Mouse (Mus musculus): Measurements from ENCODE around the gene Dnaic2.

Dnaic2 gene

DNA sequence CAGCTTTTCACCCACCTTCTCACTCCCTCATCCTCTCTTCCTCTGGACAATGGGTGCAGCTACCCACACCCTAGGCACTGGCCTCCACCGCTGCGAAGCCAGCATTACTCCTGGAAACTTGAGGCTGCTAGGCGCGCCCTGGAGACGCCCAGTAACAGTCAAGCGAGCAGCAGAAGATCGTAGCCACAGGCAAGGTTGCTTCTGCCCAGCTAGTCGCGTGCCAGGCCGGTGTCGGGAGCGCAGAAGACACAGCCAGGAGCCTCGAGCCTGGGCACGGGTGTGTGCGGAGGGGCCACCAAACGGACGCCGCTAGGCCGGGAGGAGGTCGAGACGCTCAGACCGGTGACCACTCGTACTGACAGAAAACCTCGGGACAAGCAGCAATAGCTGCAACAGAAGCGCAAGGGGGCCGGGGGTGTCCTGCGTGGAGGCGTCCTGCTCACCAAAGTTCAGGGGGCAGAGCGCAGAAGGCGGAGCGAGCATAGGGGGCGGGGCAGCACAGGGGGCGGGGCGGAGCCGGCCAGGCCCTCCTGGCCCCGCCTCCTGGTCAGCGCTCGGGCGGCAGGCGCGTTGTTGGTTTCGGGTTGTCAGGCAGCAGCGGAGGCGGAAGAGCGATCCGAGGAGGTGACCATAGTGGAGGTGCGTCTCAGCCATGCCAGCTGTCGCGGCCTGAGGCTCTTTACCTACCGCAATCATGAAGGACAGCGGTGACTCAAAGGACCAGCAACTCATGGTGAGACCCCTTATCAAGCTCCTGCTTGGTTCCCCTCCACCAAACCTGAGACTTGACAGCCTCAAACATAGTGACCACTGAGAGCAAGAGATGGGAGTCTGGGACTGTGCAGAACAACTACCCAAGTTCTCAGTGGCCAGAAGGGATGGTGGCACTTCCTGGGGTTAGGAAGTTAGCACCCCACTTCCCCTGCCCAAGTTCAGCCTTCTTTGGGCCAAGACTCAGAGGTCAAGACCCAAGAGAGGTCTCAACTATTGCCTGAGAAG is 37.9 kb downstream of the Dnaic2 start, which contains the start of gene Kif19a:
Gene Kif19a, plus strand, starts transcription at position 569 of the 999 bp plus-strand sequence.
- peak; percentile 19 for DNase-seq

DNA sequence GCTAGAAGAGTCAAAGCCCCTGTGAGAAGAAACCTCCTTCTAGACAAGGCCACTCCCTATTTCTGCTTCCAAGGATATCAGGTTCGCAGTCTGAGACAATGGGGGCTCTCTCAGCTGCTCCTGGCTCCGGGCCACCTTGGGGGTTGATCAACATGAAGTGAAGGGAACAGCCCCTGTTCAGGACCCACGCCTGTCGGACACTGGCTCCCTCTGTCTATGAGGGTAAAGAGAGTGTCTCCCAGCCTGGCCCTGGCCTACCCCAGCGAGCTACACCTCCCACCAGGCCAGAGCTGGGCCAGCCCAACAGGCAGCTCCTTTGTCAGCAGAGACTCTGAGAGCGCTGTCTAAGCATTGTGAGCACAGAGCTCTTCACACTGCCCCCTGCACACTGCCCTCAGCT is 42.7 kb downstream of the Dnaic2 start:
- no peak for DNase-seq

DNA sequence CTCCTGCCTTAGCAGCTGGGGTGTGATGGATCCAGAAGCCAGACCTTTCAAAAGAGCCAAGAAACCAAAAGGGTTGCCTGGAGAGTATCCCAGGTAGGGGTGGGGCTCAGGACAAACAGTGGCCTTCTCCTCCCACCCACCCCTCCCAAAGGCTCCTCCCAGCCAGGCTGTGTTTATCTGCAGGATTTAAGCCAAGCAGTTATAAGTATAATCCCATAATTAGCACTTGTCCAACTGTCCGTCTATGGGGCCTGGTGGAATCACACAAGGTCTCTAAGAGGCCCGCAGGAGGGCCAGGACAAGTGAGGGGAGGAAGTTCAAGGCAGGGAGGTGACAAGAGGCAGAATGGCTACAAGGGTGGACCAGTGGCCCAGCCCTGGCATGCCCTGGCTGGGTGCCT is 44.7 kb downstream of the Dnaic2 start:
- no peak for DNase-seq

DNA sequence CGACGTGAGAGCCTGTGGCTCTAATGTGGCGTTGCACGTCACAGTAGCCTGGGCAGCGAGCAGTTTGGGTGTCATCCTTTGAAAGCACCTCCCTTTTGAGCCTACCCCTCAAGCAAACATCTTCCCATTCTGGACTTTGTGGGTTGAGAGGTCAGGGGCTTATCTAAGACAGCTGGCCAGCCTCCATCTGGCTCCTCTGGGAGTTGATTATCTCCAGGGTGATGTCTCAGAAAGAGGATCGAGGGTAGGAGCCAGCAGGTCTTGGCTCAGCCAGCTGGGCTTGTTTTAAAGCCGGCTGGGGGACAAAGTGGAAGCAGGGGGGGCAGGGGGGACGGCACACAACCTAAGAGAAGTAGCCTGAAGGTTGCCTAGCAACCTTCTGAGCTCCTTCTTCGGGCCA is 52.9 kb downstream of the Dnaic2 start:
- DNase-seq: no peak

DNA sequence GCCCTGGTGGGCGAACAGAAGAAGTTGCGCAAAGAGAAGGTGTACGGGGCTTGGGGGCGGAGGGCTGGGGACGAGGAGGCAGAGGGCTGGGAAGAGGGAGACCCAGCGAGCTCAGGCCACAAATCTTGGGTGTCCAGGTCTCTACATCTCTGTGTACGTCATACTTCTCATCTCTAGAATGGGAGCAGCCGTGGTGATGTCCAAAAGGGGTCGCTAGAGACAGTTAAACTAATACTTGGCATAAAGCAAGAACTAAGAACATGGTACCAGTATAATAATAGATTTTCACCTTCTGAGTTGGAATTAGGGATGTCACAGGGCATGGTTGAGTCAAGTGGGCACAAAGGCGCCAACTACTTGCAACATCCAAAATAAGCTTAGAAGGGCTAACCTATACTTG is 58.7 kb downstream of the Dnaic2 start:
- no peak for DNase-seq

DNA sequence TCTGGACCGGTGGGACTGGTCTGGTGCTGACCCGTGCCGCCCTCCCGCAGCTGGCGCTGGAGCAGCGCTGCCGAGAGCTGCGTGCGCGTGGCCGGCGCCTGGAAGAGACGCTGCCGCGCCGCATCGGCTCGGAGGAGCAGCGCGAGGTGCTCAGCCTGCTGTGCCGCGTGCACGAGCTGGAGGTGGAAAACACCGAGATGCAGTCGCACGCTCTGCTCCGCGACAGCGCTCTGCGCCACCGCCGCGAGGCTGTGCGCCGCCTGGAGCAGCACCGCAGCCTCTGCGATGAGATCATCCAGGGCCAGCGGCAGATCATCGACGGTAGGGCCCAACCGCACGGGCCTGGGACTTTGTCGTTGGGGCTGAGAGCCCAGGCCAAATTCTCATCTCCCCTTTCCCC is 59.1 kb downstream of the Dnaic2 start:
- DNase-seq: no peak

DNA sequence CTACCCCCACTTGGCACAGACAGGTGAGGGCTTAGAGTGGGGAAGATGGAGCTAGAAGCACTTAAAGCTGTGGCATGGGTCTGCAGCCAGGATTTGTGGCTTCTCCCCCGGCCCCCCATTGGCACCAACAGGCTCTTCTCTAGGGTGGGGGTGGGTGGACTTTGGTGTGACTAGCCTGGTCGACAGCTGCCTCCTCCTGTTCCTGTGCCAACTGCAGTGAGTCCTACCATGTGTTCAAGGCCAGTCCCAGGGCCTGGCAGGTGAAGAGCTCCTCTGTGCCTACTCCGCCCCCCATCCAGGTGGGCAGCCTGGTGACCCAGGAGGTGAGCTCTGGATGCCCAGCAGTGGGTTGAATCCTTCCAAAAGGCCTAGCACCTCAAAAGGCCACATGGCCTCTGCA is 60.4 kb downstream of the Dnaic2 start:
- DNase-seq: no peak

DNA sequence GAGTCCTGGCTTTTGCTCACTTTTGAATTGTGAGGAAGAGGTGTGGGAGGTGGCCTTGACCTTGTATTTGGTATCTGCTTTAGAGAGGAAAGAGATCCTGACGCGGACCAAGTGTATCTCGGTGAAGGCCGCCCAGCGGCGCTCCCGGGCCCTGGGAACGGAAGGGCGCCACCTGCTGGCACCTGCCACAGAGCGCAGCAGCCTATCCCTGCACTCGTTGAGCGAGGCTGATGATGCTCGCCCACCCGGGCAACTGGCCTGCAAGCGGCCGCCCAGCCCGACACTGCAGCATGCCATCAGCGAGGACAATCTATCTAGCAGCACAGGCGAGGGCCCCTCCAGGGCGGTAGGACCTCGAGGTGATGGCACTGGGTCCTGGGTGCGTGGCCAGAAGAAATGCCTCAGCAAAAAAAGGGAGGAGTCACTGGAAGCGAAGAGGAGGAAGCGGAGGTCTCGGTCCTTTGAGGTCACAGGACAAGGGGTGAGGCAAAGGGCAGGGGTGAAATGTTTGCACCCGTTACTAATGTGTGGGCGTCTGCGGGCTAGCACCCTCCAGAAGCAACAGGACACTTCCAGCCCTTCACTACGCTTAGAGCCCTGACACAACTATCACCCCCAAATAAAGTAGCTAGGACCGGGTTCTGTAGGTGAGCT is 62.0 kb downstream of the Dnaic2 start:
- DNase-seq: peak; percentile 72

DNA sequence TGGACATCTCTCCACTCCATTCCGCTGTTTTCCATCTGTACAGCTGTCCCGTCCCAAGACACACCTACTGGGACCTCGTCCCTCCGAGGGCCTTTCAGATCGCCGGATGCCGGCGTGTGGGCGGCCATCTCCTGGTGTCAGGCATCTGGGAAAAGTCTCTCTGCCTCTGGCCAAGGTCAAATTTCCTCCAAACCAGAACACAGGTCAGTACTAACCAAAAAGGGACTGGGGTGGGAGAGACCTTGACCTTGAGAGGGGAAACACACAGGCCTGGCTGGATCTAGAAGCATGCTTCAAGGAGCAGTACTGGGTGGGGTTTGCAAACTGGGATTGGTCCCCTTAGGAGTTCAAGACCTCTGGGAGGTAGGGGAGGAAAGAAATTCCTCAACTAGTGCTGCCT is 62.5 kb downstream of the Dnaic2 start:
- no peak for DNase-seq

DNA sequence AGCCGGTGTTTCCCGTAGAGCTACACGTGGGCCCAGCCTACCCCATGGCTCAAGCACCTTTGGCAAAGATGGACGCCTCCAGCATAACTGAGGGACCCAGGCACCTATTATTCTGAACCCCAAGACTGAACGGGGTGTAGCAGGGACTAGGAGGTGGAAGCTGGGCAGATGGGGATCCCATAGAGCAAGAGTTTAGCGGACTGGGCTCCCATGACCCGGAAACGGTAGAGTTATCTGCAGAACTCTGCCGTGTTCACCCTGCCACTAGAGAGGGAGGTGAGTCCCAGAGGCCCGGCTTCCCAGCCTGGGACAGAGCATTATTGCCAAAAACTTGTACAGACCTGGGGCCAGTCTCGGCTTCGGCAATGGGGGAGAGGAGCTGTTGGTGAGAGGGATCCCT is 63.0 kb downstream of the Dnaic2 start:
- DNase-seq: no peak

DNA sequence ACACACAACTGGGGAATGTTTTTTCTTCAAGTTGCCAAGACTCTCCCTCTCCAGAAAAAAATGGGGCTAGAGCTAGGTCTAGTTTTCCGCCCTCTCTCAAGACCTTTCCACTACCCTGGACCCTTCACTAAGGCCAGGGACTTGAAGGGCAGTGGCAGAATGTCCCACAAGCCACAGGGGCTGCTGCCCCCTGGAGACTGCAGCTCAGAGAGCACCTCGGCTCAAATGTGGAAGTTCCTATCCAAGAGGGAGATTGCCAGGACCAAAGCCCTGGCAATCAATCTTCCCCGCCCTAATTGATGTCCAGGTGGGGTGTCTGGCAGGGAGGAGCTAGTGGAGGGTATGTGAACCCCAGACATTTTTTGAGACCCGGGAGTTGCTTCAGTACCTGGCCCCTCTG is 63.6 kb downstream of the Dnaic2 start:
- no peak for DNase-seq

DNA sequence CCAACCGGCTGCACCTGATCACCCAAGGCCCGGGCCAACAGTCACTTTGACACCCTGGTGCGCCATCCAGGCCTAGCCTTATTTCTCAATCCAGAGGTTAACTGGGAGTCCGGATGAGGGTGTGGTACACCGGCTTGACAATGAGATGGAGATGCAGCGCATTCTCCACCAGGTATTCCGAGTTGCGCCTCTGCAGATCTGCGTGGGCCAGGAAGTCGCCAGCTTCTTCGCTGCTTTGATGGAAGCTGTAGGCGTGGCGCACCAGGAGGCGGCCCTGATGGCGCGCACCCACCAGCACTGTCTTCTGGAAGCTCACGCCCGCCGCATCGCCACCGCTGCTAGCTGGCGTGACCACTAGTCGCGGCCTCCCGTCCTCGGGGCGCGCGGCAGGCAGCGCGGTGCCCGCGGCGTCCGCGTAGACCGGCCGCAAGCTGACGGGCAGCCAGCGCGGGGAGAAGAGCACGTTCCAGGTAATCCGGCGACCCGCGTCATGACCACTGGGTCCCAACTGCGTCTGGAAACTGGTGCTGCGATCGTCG is 64.2 kb downstream of the Dnaic2 start:
- no peak for DNase-seq

DNA sequence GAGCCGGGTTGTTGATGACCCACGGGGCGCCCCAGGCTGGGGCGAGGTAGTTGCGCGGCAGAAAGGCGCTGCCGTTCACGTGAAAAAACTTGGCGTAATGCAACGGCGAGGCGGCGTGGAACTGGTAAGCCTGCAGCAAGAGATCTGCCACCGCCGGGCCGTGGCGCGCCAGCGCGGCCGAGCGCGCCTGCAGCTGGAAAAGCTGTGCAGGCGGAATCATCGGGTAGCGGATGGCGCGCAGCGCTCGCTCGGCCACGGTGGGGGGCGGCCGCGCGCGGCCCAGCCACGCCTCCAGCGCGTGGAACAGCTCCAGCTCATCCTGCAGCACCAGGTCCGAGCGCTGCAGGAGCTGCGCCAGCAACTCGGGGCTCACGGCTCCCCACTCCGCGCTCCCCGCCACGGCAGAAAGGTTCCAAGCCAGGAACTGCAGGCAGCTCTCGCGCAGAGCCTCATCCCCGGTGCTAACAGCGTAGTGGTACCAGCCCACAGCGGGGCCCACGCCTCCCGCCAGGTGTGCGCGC is 64.7 kb downstream of the Dnaic2 start:
- DNase-seq: no peak

DNA sequence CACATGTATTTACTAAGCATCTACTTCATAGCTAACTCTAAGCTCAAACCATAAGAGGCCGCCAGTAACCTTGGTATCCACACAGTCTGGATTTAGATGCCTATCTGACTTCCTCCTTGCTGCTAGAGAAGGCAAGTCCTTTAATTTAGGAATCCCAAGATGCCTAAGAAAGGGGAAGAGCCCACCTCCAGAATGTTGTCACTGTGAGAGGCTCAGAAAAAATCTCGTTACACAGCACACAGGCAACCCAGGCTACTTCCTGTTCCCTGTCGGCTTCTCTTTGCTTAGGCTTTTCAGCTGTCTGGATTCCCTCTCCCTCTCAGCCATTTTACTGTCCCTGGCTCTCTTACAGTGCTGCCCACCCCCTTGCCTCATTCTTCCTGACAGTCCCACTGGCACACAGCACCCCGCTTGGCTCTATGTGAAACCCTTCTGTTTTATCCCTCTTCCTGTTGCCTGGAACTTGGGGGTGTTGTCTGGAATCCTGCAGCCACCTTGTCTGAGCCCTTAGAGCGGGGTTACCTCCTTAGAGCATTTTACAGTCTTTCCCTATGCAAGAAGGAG is 65.8 kb downstream of the Dnaic2 start:
- DNase-seq: no peak

DNA sequence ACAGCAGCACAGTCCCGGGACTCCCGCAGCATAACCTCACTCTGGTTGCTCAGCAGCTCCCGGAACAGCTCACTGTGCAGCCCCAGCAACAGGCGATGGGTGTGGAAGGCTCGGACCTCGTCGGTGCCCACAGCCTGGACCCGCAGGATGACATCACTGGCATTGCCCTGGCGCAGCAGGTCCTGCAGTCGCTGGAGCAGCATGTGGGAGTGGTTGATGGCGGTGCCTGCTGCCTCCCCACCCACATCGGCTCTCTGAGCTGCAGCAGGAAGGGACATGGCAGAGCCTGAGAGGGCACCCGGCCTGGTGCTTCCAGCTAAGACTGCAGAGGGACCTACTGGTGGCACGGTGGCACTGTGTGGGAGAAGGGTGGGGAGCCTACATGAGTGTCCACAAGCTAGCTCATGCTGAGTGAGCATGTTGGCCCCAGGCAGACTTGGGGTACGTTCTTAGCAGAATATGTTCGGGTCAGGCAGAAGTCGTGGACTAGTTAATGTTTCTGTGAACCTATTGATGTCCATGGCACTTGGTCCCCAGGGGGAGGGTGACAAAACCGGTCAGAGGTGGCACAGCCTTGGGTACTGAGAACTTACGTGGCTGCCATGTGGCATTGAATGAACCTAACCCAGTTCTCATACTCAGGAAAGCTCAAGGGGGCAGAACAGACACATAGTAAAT is 66.8 kb downstream of the Dnaic2 start:
- no peak for DNase-seq

DNA sequence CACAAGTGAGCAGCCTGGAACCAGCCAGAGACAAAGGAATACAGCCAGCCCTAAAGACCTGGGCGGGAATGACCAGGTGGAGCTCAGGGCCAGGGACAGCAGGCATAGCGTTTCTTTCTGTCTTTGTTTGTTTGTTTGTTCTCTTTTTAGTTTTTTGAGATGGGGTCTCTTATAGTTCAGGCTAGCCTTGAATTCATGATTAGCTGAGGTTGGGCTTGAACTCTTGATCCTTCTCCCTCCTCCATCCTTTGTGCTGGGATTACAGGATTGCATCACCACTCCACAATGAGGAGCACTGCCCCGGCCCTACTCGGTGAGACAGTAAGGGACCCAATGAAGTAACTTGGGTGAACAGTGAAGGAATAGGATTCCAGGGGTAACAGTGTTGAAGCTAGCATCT is 67.5 kb downstream of the Dnaic2 start:
- DNase-seq: no peak

DNA sequence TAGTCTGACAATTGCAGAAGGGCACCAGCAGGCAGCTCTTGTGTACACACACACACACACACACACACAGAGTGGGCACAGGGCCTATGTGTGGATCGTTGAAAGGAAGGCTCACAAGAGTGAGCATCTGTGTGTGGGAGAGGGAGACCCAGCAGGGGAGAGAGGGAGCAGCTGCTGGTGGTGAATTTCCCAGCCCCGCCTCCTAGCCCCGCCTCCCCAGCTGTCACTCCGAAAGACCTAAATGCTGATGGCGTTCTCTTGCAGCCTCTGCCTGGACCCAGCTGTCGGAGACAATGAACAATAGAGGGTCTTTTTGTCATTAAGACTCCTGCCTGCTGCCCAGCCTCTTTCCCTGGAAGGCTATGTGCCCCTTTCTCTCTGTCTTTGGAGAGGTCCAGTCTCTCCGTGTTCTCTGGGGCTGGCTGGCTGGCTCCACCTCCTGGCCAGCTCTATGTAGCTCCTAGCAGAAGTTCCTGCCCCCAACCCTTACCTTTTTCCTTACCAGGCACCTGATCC is 68.1 kb downstream of the Dnaic2 start:
- DNase-seq: peak; percentile 29

DNA sequence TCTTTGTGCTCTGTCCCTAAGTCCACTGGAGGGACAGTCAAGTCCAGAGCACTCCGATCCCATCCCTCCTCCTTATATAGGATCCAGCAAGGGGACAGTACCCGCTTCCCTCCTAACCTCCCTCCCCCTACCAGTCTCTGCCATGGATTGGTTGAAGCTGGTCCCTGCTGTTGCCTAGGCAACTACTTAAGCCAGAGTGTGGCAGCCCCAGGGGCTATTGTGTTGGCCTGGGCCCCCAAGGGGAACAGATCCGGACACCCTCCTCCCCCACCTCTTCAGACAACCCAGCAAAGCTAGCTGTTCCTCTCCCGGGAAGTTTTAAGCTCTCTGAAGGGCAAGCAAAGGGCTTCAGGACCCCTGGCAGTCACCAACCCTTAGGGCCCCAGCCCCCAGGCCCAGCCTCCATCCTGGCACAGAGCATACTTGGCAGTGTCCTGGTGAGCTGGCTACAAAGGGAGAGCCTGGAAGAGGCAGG is 68.7 kb downstream of the Dnaic2 start, which contains the start of gene Btbd17:
Gene Btbd17, minus strand, starts transcription at position 98 of the 475 bp plus-strand sequence.
- no peak for DNase-seq

DNA sequence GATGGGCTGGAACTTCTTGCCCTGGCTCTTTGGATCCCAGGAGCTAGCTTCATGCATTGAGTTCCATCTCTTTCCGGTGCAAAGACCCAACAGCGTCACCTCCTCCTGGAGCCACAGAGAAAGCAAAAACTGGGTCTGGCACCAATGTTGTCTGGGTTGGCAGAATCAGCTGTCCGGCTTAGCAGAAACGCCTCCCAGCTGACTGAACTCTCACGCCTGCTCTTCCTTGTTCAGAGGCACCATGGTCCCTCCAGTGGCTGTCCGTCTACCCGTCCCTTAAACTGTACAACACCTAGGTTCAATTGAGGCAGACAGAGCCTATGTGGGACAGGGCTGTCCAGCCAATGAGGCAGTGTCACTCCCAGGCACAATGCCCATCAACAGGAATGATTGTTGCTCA is 70.0 kb downstream of the Dnaic2 start:
- no peak for DNase-seq

DNA sequence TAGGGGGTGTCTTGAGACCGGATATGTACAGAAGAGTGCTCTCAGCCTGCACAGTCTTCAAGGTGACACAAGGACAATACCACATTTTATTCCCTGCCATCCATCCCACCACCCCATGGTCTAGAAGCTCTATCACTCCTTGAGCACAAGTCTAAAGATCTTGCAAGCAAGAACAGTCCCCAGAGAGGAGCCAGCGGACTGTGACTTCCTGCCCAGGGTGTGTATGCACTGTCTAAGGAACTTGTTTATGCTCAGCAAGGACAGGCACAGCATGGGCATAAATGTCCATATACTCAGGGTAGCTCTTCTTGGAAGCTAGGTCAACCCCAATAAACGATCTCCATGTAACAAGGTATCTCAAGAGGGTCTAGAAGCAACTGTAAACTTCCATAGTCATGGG is 70.8 kb downstream of the Dnaic2 start:
- no peak for DNase-seq

DNA sequence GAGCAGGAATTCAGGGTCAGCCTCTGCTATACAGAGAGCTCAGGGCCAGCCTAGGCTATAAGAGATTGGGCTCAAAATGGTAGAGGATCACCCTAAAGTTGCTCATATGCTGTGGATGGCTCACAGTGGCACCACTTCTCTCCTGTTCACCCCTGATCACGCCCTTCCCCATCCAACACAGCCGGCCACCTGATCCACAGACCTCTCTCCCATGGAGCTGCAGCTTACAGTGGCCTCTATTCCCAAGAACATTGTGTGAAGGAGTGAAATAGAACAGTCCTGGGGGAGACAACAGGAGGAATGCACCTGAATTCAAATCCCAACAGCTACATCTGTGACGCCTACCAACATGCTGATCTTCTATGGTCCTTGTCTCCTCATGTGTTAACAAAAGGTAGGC is 71.4 kb downstream of the Dnaic2 start, which contains the start of gene Gpr142:
Gene Gpr142, plus strand, starts transcription at position 301 of the 400 bp plus-strand sequence.
- DNase-seq: no peak

DNA sequence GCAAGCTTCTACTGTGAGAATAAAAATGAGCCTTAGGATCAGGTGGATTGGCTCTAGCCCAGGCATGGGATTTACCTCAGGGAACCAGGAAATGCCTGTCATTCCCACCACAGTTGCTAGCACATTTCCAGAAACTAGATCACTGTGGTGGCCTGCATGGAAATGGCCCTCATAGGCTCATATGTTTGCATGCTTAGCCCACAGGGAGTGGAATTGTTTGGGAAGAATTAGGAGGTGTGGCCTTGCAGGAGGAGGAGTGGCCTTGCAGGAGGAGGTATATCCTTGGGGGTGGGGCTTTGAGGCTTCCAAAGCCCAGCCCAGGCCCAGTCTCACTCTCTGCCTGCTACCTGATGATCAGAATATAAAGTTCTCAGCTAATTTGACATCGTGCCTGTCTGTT is 74.7 kb downstream of the Dnaic2 start:
- no peak for DNase-seq
